Mouse (Mus musculus): ENCODE measurements around the gene Creb3.
"Not testable (repeated sequence)": the region's sequence is repeated elsewhere in the genome, so short reads cannot be mapped to it uniquely, and the experiment has no call there.

Gene Creb3

GRCm38 (mm10) chr4:43583421-43583820, 21.3 kb downstream of the Creb3 start:
- no peak for DNase-seq (ENCODE audit: extremely low read depth, low read depth)

DNA sequence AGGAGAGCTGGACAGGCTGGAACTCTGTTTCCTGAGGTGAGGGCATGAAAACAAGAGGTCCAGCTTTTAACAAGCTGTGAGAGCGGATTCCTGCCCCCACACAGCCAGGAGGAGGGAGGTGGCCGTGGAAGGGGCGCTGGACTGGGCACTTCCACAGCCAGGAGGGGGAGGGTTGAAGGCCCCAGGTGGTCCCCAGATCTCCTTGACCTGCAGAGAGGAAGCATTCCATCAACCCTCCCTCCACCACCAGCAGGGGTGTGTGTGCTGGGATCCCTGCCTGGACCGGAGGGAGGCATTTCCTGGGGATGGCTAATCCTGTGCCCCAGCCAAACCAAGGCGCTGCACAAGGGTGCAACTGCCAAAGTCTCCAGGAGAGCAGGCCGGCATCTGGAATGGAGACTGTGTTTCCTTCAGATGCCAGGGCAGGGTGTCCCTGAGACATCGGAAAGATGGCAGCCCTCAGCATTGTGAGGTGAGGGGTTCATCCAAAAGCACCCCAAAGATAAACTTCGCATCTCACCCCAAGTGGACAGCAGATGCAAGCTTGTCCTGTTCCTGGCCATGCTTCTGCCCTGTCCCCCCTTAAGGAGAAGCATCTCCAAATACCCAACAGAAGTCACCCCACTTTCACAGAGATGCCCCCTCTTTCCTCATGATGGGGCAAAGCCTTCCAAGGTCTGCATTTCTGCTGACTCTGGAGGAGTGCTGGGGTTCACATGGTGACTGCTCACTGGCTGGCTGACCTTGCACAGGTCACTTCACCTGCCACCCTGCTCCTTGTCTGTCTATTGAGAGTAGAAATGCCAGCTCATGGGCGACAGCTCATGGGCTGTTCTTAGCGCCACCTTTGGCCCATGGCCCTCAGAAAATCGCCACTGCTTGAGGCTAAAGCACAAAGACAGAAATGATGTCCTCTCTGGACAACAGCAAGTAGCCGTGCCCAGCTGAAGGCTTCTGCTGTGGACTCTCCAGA, 22.6 kb downstream of the Creb3 start, which contains the start of gene Msmp:
Gene Msmp, minus strand, starts transcription at position 51 of the 973 bp plus-strand sequence.
- no peak for DNase-seq (ENCODE audit: extremely low read depth, low read depth)

DNA sequence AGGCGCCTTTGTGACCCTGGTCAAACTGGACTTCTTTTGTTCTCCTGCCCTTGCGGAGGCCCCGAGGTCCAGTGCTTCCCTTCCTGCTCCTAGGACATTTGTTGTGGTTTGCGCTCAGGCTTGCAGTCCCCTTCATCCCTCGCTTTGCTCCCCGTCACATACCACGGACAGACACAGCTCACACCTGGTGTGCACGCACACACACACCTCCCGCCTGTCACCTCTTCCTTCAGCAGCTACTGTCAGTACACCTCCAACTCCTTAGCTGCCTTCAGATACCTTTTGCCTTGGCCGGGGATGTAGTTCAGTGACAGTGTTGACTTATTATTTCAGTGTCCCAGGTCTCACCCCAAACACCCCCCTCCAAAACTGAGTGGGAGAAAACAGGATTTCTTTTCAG, 23.6 kb downstream of the Creb3 start:
- DNase-seq (ENCODE audit: extremely low read depth, low read depth): no peak

DNA sequence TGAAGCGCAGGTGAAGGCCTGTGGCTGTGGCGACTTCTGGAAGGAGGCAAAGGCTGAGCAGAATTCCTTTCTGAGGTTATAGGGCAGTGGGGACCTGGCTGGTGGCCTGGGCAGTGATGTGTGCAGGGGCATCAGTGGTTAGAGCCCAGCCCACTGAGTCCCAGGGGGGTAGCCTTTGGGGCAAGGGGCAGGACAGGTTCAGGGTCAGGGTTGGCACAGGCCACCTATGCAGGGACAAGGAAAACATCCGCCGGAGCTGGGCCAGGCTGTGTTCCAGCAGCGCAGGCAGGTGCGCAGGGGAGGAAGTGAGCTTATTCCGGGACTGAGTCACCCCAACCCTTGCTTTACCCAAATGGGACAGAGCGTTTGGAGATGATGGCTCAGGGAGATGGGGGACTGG, 24.3 kb downstream of the Creb3 start:
- DNase-seq (ENCODE audit: extremely low read depth, low read depth): no peak

- DNase-seq (ENCODE audit: extremely low read depth, low read depth): no peak
Measured at GRCm38 (mm10) chr4:43587681-43588080, 25.5 kb downstream of the Creb3 start.

DNA sequence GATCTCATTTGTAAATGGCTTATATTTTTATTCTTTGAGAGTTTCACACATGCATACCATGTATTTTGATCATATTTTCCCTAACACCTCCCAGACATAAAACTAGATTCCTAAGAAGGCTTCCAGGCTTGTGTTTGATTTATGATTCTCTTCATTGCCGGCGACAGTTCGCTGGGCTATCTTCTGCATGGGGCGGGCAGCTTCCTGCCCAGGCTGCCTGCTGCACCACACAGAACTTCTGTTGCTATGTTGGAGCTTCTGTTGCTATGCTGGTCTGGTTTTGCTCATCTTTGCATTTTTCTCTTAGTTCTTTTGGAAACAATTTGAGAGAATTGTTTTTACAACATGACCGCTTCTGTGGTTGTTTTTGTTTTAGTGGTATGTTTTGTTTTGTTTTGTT, 29.4 kb downstream of the Creb3 start:
- DNase-seq (ENCODE audit: extremely low read depth, low read depth): no peak

DNA sequence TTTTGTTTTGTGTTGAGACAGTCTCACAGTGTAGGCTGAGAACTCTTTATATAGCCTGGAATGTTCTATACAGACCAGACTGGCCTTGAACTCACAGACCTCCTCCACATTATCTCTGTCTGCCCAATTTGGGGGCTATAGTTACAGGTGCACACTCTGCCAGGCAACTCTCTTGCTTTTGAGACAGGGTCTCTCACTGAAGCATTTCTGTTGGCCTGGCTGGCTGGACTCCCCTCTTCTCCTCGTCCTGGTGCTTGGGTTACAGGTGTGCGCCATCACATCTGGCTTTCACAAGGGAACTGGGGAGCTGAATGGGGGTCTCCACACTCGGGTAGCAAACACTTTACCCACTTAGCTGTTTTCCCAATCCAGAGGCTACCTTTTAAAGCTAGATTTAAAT, 29.8 kb downstream of the Creb3 start:
- DNase-seq (ENCODE audit: extremely low read depth, low read depth): no peak

DNA sequence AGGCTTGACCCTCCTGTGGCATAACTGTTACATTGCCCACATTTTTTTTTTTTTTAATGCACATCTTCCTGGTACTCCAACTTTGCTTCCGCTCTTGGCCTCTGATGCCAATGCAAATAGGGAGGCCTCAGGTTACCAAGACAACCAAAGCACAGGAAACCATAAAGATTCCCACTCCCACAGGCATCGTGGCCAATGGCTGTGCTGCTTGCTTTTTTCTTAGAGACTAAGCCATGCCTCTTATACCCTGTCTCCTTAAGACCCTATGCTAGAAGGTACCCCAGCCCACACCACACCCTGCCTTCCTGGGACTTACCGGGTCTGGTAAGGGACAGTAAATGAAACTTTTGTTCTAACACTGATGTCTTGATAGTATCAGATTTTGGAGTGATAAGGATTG, 31.3 kb downstream of the Creb3 start:
- DNase-seq (ENCODE audit: extremely low read depth, low read depth): no peak

DNA sequence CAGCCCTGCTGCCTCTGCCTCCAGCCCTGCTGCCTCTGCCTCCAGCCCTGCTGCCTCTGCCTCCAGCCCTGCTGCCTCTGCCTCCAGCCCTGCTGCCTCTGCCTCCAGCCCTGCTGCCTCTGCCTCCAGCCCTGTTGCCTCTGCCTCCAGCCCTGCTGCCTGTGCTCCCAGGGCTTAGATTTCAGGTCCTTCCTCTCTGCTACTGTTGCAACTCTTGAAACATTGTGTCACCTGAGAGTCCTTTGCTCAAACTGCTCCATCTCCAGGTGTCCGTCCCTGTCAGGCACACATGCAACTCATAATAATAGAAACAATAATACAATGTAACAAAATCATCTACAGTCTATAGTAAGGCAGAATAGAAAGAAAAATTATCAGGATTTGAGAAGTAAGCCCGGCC, 34.5 kb downstream of the Creb3 start:
- DNase-seq (ENCODE audit: extremely low read depth, low read depth): not testable (repeated sequence)

GRCm38 (mm10) chr4:43598200-43598599, 36.1 kb downstream of the Creb3 start:
- no peak for DNase-seq (ENCODE audit: extremely low read depth, low read depth)

DNA sequence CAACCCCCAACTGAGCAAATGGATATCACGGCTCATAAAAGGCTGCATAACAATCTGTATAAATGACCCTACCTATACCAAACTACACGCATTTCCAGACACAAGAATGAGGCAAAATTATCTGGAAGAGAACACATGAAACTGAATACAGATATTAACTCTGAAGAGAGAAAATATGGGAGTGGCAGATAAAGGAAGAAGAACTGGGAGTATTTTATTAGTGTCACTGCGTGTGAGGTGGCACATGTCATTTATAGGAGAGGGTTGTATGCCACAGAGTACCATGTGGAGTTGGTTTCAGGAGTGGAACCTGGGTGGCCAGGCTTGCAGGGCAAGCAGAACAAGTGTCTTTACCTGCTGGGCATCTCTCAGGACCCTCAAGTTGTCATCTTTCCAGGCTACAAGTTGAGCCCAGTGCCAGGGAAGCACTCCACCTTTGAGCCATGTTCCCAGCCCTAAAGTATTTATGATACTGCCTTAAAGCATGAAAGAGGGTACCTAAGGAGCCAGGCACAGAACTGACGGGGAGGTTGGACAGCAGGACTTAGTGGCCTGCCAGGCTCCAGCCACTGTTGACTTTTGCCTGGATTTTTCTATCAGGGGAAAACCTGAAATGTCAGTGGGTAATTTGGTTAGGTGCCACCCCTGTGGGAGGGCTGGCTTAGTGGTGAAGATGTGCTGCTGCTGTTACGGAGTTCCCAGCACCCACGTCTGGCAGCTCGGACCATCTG, 36.7 kb downstream of the Creb3 start:
- DNase-seq (ENCODE audit: extremely low read depth, low read depth): peak; percentile 45

DNA sequence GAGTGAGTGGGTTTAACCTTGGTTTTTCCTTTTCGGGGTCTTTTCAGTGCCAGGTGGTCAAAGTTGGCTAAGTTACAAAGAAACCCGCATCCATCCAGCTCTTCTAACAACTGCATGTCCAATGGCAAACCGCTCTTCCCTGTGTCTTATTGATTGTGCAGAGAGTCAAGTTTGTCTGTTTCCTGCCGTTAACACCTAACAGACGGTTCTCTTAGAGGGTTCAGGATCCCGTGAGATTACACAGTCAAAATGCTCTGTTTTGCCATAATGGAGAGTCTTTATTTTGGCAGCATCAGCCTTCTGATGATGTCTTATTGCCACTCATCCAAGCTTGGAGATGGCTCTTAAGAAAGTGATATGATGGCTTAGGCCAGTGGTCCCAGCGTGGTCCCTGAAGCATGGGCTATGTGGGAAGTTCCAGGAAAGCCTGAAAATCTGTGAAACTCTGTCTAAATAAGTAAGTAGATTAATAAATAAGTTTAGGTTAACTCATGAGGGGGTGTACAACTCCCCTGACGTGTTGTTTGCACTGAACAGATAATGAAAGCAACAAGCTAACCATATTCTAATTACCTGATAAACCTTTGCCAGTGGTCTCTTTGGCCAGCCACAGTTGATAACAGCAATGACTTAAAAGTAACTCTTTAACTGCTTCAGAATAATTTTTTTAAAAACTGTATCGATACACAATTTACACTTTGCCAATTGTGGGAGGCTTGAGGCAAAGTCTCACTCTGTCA, 38.2 kb downstream of the Creb3 start:
- no peak for DNase-seq (ENCODE audit: extremely low read depth, low read depth)

DNA sequence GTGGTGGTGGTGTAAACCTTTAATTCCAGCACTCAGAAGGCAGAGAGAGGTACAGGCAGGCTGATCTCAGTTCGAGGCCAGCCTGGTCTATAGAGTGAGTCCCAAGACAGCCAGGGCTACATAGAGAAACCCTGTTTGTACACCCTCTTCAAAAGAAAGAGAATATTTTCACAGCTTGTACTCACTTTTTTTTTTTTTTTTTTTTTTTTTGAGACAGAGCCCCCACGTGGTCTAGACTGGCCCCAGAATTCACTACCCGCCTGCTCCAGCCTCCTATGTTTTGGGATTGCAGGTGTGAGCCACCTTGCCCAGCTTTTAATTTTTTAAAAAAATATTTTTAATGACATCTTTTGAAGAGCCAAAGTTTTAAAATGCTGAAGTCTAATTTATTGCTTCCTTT, 42.0 kb downstream of the Creb3 start:
- DNase-seq (ENCODE audit: extremely low read depth, low read depth): no peak

- DNase-seq (ENCODE audit: extremely low read depth, low read depth): peak; percentile 92
Measured at GRCm38 (mm10) chr4:43604751-43605685, 42.9 kb downstream of the Creb3 start.

DNA sequence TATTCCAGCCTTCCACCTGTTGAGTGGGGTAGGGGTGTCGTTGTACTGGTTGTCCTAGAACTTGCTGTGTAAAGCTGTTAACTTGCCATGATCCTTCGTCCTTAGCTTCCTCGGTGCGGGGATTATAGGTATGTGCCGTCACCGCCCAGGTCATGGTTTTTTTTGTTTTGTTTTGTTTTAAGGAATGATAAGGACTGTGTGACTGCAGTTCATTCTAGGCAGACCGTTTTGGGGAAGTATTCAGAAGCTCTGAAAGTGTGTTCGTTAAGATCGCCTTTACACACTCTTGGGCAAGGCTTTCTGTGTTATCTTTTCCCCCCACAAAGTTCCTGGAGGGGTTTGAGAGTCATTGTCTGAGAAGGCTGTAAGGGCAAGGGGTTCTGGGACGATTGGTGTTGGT, 50.4 kb downstream of the Creb3 start:
- peak; percentile 95 for DNase-seq (ENCODE audit: extremely low read depth, low read depth)

GRCm38 (mm10) chr4:43613060-43613730, 51.1 kb downstream of the Creb3 start:
- peak; percentile 83 for DNase-seq (ENCODE audit: extremely low read depth, low read depth)

Measured in MEL-GATA-1-ER (cell line).